Mouse (Mus musculus) forebrain, embryonic 14.5 days (tissue): Measurements from ENCODE around the gene Zfp638. TPM values are rescaled to one million over a fixed set of nuclear protein-coding genes. Genes with fewer than 3 reads are reported as not detected.
"Not testable (repeated sequence)": the region's sequence is repeated elsewhere in the genome, so short reads cannot be mapped to it uniquely, and the experiment has no call there.

Experiments used
- ATAC-seq: fragments of 200-750 bp; cut with Nextera tagmentation; 2 replicates; pipeline ENCODE4 v1.8.0; 2017; ENCODE audit warnings: mild to moderate bottlenecking, moderate library complexity
- DNase-seq: peaks from one replicate; pipeline ENCODE4 v3.0.0-alpha.2; 2015; ENCODE audit warnings: low spot score
- H3K27ac ChIP-seq: fragments of 300-500 bp; sonication (generic); 2 replicates; pipeline ENCODE4 v1.5.1; 2014; ENCODE audit warnings: low read depth, mild to moderate bottlenecking, control low read depth, low read length, moderate library complexity
- H3K27me3 ChIP-seq: fragments of 300-500 bp; sonication (generic); replicated peaks from 2 replicates; pipeline ENCODE4 v1.6.1; 2014; ENCODE audit warnings: low read length, control low read depth, mixed read lengths; ENCODE audit not compliant: control insufficient read depth, insufficient read depth
- H3K36me3 ChIP-seq: fragments of 300-500 bp; sonication (generic); 2 replicates; pipeline ENCODE4 v1.6.1; 2014; ENCODE audit warnings: low read length, control low read depth; ENCODE audit not compliant: control insufficient read depth, insufficient read depth
- H3K4me1 ChIP-seq: fragments of 300-500 bp; sonication (generic); 2 replicates; pipeline ENCODE4 v1.6.1; 2014; ENCODE audit warnings: antibody characterized with exemption, low read length, control low read depth; ENCODE audit not compliant: control insufficient read depth, insufficient read depth
- H3K4me2 ChIP-seq: fragments of 300-500 bp; sonication (generic); 2 replicates; pipeline ENCODE4 v1.6.1; 2014; ENCODE audit warnings: mild to moderate bottlenecking, control low read depth, low read length
- H3K4me3 ChIP-seq: fragments of 300-500 bp; sonication (generic); 2 replicates; pipeline ENCODE4 v1.5.1; 2014; ENCODE audit warnings: low read depth, low read length, control low read depth
- H3K9ac ChIP-seq: fragments of 300-500 bp; sonication (generic); 2 replicates; pipeline ENCODE4 v1.6.1; 2014; ENCODE audit warnings: mild to moderate bottlenecking, low read length, control low read depth, moderate library complexity
- H3K9me3 ChIP-seq: fragments of 300-500 bp; sonication (generic); replicated peaks from 2 replicates; pipeline ENCODE4 v1.6.1; 2016; ENCODE audit warnings: low read length, control low read depth, mixed read lengths; ENCODE audit not compliant: control insufficient read depth
- WGBS: fragments of 180-500 bp; shearing (Covaris S2); extraction: QIAGEN DNeasy Blood & Tissue Kit; methylation state at CpG from one replicate; pipeline ENCODE4 v1.1.7; 2014; 5-methylcytosine and 5-hydroxymethylcytosine counted together
- polyA plus RNA-seq: library from polyadenylated mRNA; unstranded; fragments of >200 nt; fragmentation: Nextera tagmentation; extraction: Ambion mirVana; gene quantifications from 2 replicates; pipeline ENCODE4 v1.2.1, GENCODE M21; 2014

Gene Zfp638
- polyA plus RNA-seq, 1 experiment from 2014 or later = 91.4 TPM

GRCm38 (mm10) chr6:84028791-84029190 is 161.9 kb downstream of the Zfp638 start:
- no peak overlapping the region for H3K27ac ChIP-seq
- no peaks in the 10 kb centered on the region for H3K9me3 ChIP-seq
- DNase-seq (no peak), ATAC-seq (no peak)
- no peak overlapping the region for H3K4me3 ChIP-seq
- H3K36me3 ChIP-seq = no peaks in the 10 kb centered on the region
- no peak overlapping the region for H3K9ac ChIP-seq
- H3K4me2 ChIP-seq = no peak overlapping the region
- no peaks in the 10 kb centered on the region for H3K27me3 ChIP-seq
- no peaks in the 10 kb centered on the region for H3K4me1 ChIP-seq

DNA sequence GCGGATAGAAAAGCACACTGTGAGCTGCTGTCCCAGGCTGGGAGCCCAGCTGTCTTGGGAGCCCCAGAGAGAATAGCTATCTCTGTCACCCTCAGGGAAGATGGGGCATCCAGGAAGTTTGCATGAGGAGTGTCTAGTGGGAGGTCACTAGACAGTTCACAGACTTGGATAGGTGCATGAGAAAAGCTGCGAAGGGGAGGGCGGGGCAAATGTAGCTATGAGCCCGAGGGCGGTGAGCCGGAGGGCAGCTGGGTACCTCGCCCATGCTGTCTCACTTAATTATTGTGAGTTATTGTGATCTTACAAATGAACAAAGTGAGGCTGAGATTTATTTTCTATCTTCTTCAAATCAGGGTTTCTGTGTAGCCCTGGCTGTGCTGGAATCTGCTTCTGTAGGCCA is 162.9 kb downstream of the Zfp638 start:
- H3K4me2 ChIP-seq = no peak overlapping the region
- no peaks in the 10 kb centered on the region for H3K36me3 ChIP-seq
- H3K27ac ChIP-seq = no peak overlapping the region
- no peaks in the 10 kb centered on the region for H3K4me1 ChIP-seq
- WGBS = 87% methylated on average over 7 of the region's 7 CpGs
- H3K27me3 ChIP-seq = no peaks in the 10 kb centered on the region
- H3K9me3 ChIP-seq = no peaks in the 10 kb centered on the region
- H3K9ac ChIP-seq = no peak overlapping the region
- DNase-seq = no peak
- H3K4me3 ChIP-seq = no peak overlapping the region
- ATAC-seq = no peak

- whole genome bisulfite sequencing = 79% methylated on average over 5 of the region's 5 CpGs
- H3K27me3 ChIP-seq, ATAC-seq, H3K4me3 ChIP-seq, DNase-seq, H3K4me2 ChIP-seq, H3K9me3 ChIP-seq, H3K27ac ChIP-seq, H3K36me3 ChIP-seq, H3K9ac ChIP-seq, H3K4me1 ChIP-seq: not testable (repeated sequence)
Measured at GRCm38 (mm10) chr6:84032516-84032915, 165.6 kb downstream of the Zfp638 start.

Other genes starting within 250 kb of the Zfp638 start
- gene Clec4f, start 210.9 kb upstream of the Zfp638 start, polyA plus RNA-seq = not detected in 2 replicates
- gene Cd207, start 189.3 kb upstream of the Zfp638 start, polyA plus RNA-seq = not detected in 2 replicates
- gene Vax2, start 155.8 kb upstream of the Zfp638 start, polyA plus RNA-seq = not detected in 2 replicates
- not detected in 2 replicates for gene Atp6v1b1, start 124.1 kb upstream of the Zfp638 start, polyA plus RNA-seq
- not detected in 2 replicates for gene Ankrd53, start 104.5 kb upstream of the Zfp638 start, polyA plus RNA-seq
- 63.5 and 76.4 TPM in 2 replicates for gene Tex261, start 91.3 kb upstream of the Zfp638 start, polyA plus RNA-seq
- gene Nagk, start 72.1 kb upstream of the Zfp638 start, polyA plus RNA-seq = 78.5 and 85.9 TPM in 2 replicates
- gene Paip2b, start 35.4 kb upstream of the Zfp638 start, polyA plus RNA-seq = 30.1 and 32.0 TPM in 2 replicates
- 1.2 and 1.4 TPM in 2 replicates for gene Dysf, start 141.5 kb downstream of the Zfp638 start, polyA plus RNA-seq